Mouse (Mus musculus) liver, embryonic 14.5 days (tissue): Measurements from ENCODE around the gene Prpf38b. TPM values are rescaled to one million over a fixed set of nuclear protein-coding genes. Genes with fewer than 3 reads are reported as not detected.

ENCODE experiments used
- ATAC-seq: fragments of 200-750 bp; cut with Nextera tagmentation; 2 replicates; pipeline ENCODE4 v1.8.0; 2017; ENCODE audit warnings: moderate number of reproducible peaks, mild to moderate bottlenecking, moderate library complexity; ENCODE audit not compliant: insufficient read depth
- DNase-seq, 3 experiments: peaks; one replicate each; pipeline ENCODE4 v3.0.0-alpha.2; 2012 to 2013; ENCODE audit warnings: low read depth in 3 of 3, low spot score in 3 of 3
- H3K27ac ChIP-seq: fragments of 300-500 bp; sonication (generic); 2 replicates; pipeline ENCODE4 v1.5.1; 2014; ENCODE audit warnings: moderate library complexity, mild to moderate bottlenecking, control low read depth, inconsistent platforms
- H3K27me3 ChIP-seq: fragments of 300-500 bp; sonication (generic); 2 replicates; pipeline ENCODE4 v1.6.1; 2014; ENCODE audit warnings: mild to moderate bottlenecking, low read length, moderate library complexity; ENCODE audit not compliant: control insufficient read depth, insufficient read depth
- H3K36me3 ChIP-seq: fragments of 300-500 bp; sonication (generic); replicated peaks from 2 replicates; pipeline ENCODE4 v1.6.1; 2014; ENCODE audit warnings: low read depth; ENCODE audit not compliant: control insufficient read depth, insufficient read depth
- H3K4me1 ChIP-seq, 2 experiments: fragments of 200-500 bp in 1 of 2; fragments of 300-500 bp in 1 of 2; sonication (generic) in 1 of 2; replicated peaks; 2 replicates each; pipeline ENCODE4 v1.6.1; 2012 to 2014; ENCODE audit warnings: antibody characterized with exemption in 1 of 2, inconsistent platforms in 1 of 2, low read length in 1 of 2; ENCODE audit not compliant: control insufficient read depth in 2 of 2, insufficient read depth in 2 of 2
- H3K4me2 ChIP-seq: fragments of 300-500 bp; sonication (generic); 2 replicates; pipeline ENCODE4 v1.6.1; 2014; ENCODE audit warnings: low read depth, mild to moderate bottlenecking, control low read depth, moderate library complexity
- H3K4me3 ChIP-seq, 2 experiments: fragments of 200-500 bp in 1 of 2; fragments of 300-500 bp in 1 of 2; sonication (generic) in 1 of 2; 2 replicates each; pipeline ENCODE4 v1.5.1; 2012 to 2014; ENCODE audit warnings: low read depth in 2 of 2, low read length in 2 of 2, mild to moderate bottlenecking in 2 of 2, control low read depth in 1 of 2, inconsistent platforms in 1 of 2, moderate library complexity in 1 of 2; ENCODE audit not compliant: insufficient read depth in 1 of 2
- H3K9ac ChIP-seq: fragments of 300-500 bp; sonication (generic); replicated peaks from 2 replicates; pipeline ENCODE4 v1.6.1; 2014; ENCODE audit warnings: mild to moderate bottlenecking, control low read depth, moderate library complexity
- H3K9me3 ChIP-seq: fragments of 300-500 bp; sonication (generic); 2 replicates; pipeline ENCODE4 v1.6.1; 2016; ENCODE audit warnings: low read length, mixed read lengths; ENCODE audit not compliant: control insufficient read depth
- CTCF ChIP-seq: IDR thresholded peaks from 2 replicates; pipeline ENCODE4 v1.5.1; 2016; ENCODE audit warnings: antibody characterized with exemption, low read depth, control low read depth
- EP300 ChIP-seq: IDR thresholded peaks from 2 replicates; pipeline ENCODE4 v1.6.1; 2016; ENCODE audit warnings: antibody characterized with exemption, low read depth
- WGBS: fragments of 180-500 bp; shearing (Covaris S2); extraction: QIAGEN DNeasy Blood & Tissue Kit; methylation state at CpG from one replicate; pipeline ENCODE4 v1.1.7; 2014; ENCODE audit not compliant: insufficient replicate concordance; 5-methylcytosine and 5-hydroxymethylcytosine counted together
- polyA plus RNA-seq, 2 experiments: library from polyadenylated mRNA; depleted of rRNA in 1 of 2; stranded (reverse) in 1 of 2; unstranded in 1 of 2; fragments of >200 nt; fragmentation: Nextera tagmentation in 1 of 2; extraction: Ambion mirVana in 1 of 2; gene quantifications; 2 replicates each; pipeline versions ENCODE4 v1.2.1 to v1.2.3; 2012 to 2014

Prpf38b gene
- polyA plus RNA-seq, 2 experiments, result 20.2 to 47.5 TPM

- Histone ChIP-seq H3K4me1 (peaks cover 0 to 2% of the 10 kb centered on the region in 2 experiments; a peak in 1 of 4 replicates), H3K27ac (no peak overlapping the region), H3K9me3 (no peaks in the 10 kb centered on the region), H3K9ac (no peak overlapping the region), H3K4me2 (no peak overlapping the region), H3K36me3 (no peaks in the 10 kb centered on the region), H3K27me3 (no peaks in the 10 kb centered on the region), H3K4me3 (no peak overlapping the region)
- 58% methylated on average over 1 of the region's 1 CpGs for WGBS
- DNase-seq (no peak), ATAC-seq (no peak)
- no peak for TF ChIP-seq EP300
- TF ChIP-seq CTCF, result no peak
These were observed 19.4 kb downstream of the Prpf38b start for GRCm38 (mm10) chr3:108892080-108892479.

- ATAC-seq (no peak), DNase-seq (no peak)
- TF ChIP-seq CTCF, result no peak
- TF ChIP-seq EP300, result no peak
- Histone ChIP-seq H3K4me1 (peaks cover 0 to 15% of the 10 kb centered on the region in 2 experiments; a peak in 2 of 4 replicates), H3K27me3 (no peaks in the 10 kb centered on the region), H3K36me3 (no peaks in the 10 kb centered on the region), H3K9me3 (no peaks in the 10 kb centered on the region), H3K27ac (no peak within 1 kb of the TSS), H3K4me3 (no peak within 1 kb of the TSS), H3K9ac (no peak within 1 kb of the TSS), H3K4me2 (no peak within 1 kb of the TSS)
- 63% methylated on average over 1 of the region's 1 CpGs for WGBS
These were observed 21.6 kb downstream of the Prpf38b start, which contains the start of gene Fndc7 for GRCm38 (mm10) chr3:108889908-108890307. TSS of gene Fndc7 (minus strand) at chr3:108890008.

GRCm38 (mm10) chr3:108887618-108887975 is 23.9 kb downstream of the Prpf38b start:
- DNase-seq, result no peak
- Histone ChIP-seq H3K27ac (no peak overlapping the region), H3K36me3 (no peaks in the 10 kb centered on the region), H3K9me3 (no peaks in the 10 kb centered on the region), H3K4me1 (peaks cover 0 to 17% of the 10 kb centered on the region in 2 experiments; a peak in 2 of 4 replicates), H3K9ac (no peak overlapping the region), H3K4me2 (no peak overlapping the region), H3K4me3 (no peak overlapping the region), H3K27me3 (no peaks in the 10 kb centered on the region)
- no peak for TF ChIP-seq EP300
- no peak for TF ChIP-seq CTCF
- WGBS, result 68% methylated on average over 3 of the region's 3 CpGs
- no peak for ATAC-seq

GRCm38 (mm10) chr3:108886934-108887617 is 24.5 kb downstream of the Prpf38b start:
- Histone ChIP-seq H3K9ac (no peak overlapping the region), H3K4me3 (no peak overlapping the region), H3K36me3 (no peaks in the 10 kb centered on the region), H3K4me1 (peaks cover 0 to 17% of the 10 kb centered on the region in 2 experiments; a peak in 2 of 4 replicates), H3K27me3 (no peaks in the 10 kb centered on the region), H3K27ac (no peak overlapping the region), H3K4me2 (no peak overlapping the region), H3K9me3 (no peaks in the 10 kb centered on the region)
- DNase-seq, result no peak
- ATAC-seq, result no peak
- WGBS, result 52% methylated on average over 12 of the region's 12 CpGs
- TF ChIP-seq CTCF (no peak), EP300 (no peak)

- no peak overlapping the region for H3K27ac ChIP-seq
- H3K4me2 ChIP-seq, result no peak overlapping the region
- no peaks in the 10 kb centered on the region for H3K9me3 ChIP-seq
- H3K27me3 ChIP-seq, result no peaks in the 10 kb centered on the region
- no peak for DNase-seq
- no peaks in the 10 kb centered on the region for H3K36me3 ChIP-seq
- peak; percentile 43; the same call in 1 of the 2 replicates for ATAC-seq
- no peak overlapping the region for H3K9ac ChIP-seq
- WGBS, result 25% methylated on average over 9 of the region's 9 CpGs
- no peak; the same call in 1 of the 2 replicates for TF ChIP-seq EP300
- no peak for TF ChIP-seq CTCF
- no peak overlapping the region for H3K4me3 ChIP-seq
- H3K4me1 ChIP-seq, result peaks cover 0 to 17% of the 10 kb centered on the region in 2 experiments; a peak in 2 of 4 replicates
These were observed 25.6 kb downstream of the Prpf38b start for GRCm38 (mm10) chr3:108885686-108886530.
